Mouse (Mus musculus) stomach, postnatal 0 days (tissue): ENCODE results near the gene Nprl3. TPM values are rescaled to one million over a fixed set of nuclear protein-coding genes. Genes with fewer than 3 reads are reported as not detected.

Experiments used
- ATAC-seq: fragments of 200-750 bp; cut with Nextera tagmentation; 2 replicates; pipeline ENCODE4 v1.8.0; 2017; ENCODE audit not compliant: low FRiP score, low TSS enrichment
- DNase-seq: peaks from one replicate; pipeline ENCODE4 v3.0.0-alpha.2; 2016; ENCODE audit warnings: low spot score
- H3K27ac ChIP-seq: fragments of 300-500 bp; sonication (generic); replicated peaks from 2 replicates; pipeline ENCODE4 v1.5.1; 2014; ENCODE audit warnings: mild to moderate bottlenecking, control low read depth
- H3K27me3 ChIP-seq: fragments of 300-500 bp; sonication (generic); 2 replicates; pipeline ENCODE4 v1.6.1; 2014; ENCODE audit warnings: low read length; ENCODE audit not compliant: control insufficient read depth, insufficient read depth
- H3K36me3 ChIP-seq: fragments of 300-500 bp; sonication (generic); 2 replicates; pipeline ENCODE4 v1.6.1; 2014; ENCODE audit warnings: low read length, mixed read lengths; ENCODE audit not compliant: control insufficient read depth, insufficient read depth
- H3K4me1 ChIP-seq: fragments of 300-500 bp; sonication (generic); replicated peaks from 2 replicates; pipeline ENCODE4 v1.6.1; 2014; ENCODE audit warnings: antibody characterized with exemption; ENCODE audit not compliant: control insufficient read depth, insufficient read depth
- H3K4me2 ChIP-seq: fragments of 300-500 bp; sonication (generic); replicated peaks from 2 replicates; pipeline ENCODE4 v1.6.1; 2014; ENCODE audit warnings: low read depth, mild to moderate bottlenecking, control low read depth, moderate library complexity
- H3K4me3 ChIP-seq: fragments of 300-500 bp; sonication (generic); 2 replicates; pipeline ENCODE4 v1.5.1; 2014; ENCODE audit warnings: low read depth, low read length, control low read depth
- H3K9ac ChIP-seq: fragments of 300-500 bp; sonication (generic); 2 replicates; pipeline ENCODE4 v1.6.1; 2014; ENCODE audit warnings: mild to moderate bottlenecking, low read length, control low read depth, mixed read lengths
- H3K9me3 ChIP-seq: fragments of 300-500 bp; sonication (generic); 2 replicates; pipeline ENCODE4 v1.6.1; 2016; ENCODE audit warnings: low read length; ENCODE audit not compliant: control insufficient read depth
- CTCF ChIP-seq: IDR thresholded peaks from 2 replicates; pipeline ENCODE4 v1.5.1; 2016; ENCODE audit warnings: antibody characterized with exemption, low read depth, mild to moderate bottlenecking, moderate library complexity
- EP300 ChIP-seq: optimal IDR thresholded peaks from 2 replicates; pipeline ENCODE3; 2016; ENCODE audit warnings: antibody characterized with exemption
- WGBS: fragments of 180-500 bp; shearing (Covaris S2); extraction: QIAGEN DNeasy Blood & Tissue Kit; methylation state at CpG from one replicate; pipeline ENCODE4 v1.1.7; 2014; 5-methylcytosine and 5-hydroxymethylcytosine counted together
- polyA plus RNA-seq: library from polyadenylated mRNA; unstranded; fragments of >200 nt; fragmentation: Nextera tagmentation; extraction: Ambion mirVana; gene quantifications from 2 replicates; pipeline ENCODE4 v1.2.1, GENCODE M21; 2015

The Nprl3 gene
- polyA plus RNA-seq, 1 experiment from 2014 or later, result 28.2 TPM

- no peaks in the 10 kb centered on the region for H3K4me1 ChIP-seq
- no peak for ATAC-seq
- H3K9me3 ChIP-seq, result no peaks in the 10 kb centered on the region
- WGBS, result 73% methylated on average over 10 of the region's 10 CpGs
- no peak overlapping the region for H3K9ac ChIP-seq
- DNase-seq, result no peak
- H3K36me3 ChIP-seq, result no peaks in the 10 kb centered on the region
- no peak overlapping the region for H3K4me3 ChIP-seq
- TF ChIP-seq EP300 (no peak), CTCF (no peak)
- H3K27ac ChIP-seq, result no peak overlapping the region
- H3K27me3 ChIP-seq, result no peaks in the 10 kb centered on the region
- H3K4me2 ChIP-seq, result no peak overlapping the region
These were observed 74.4 kb downstream of the Nprl3 start for GRCm38 (mm10) chr11:32193156-32193555.

GRCm38 (mm10) chr11:32190603-32191110 is 76.8 kb downstream of the Nprl3 start:
- DNase-seq (no peak), ATAC-seq (peak; percentile 36; the same call in 1 of the 2 replicates)
- no peak overlapping the region for H3K27ac ChIP-seq
- no peaks in the 10 kb centered on the region for H3K9me3 ChIP-seq
- 76% methylated on average over 13 of the region's 13 CpGs for WGBS
- H3K9ac ChIP-seq, result no peak overlapping the region
- H3K36me3 ChIP-seq, result no peaks in the 10 kb centered on the region
- H3K4me2 ChIP-seq, result no peak overlapping the region
- H3K4me3 ChIP-seq, result no peak overlapping the region
- H3K4me1 ChIP-seq, result no peaks in the 10 kb centered on the region
- no peaks in the 10 kb centered on the region for H3K27me3 ChIP-seq
- TF ChIP-seq CTCF, result no peak
- no peak for TF ChIP-seq EP300

GRCm38 (mm10) chr11:32190119-32190518 is 77.4 kb downstream of the Nprl3 start:
- Histone ChIP-seq H3K9me3 (no peaks in the 10 kb centered on the region), H3K27ac (no peak overlapping the region), H3K36me3 (no peaks in the 10 kb centered on the region), H3K27me3 (no peaks in the 10 kb centered on the region), H3K4me1 (no peaks in the 10 kb centered on the region), H3K4me3 (no peak overlapping the region), H3K9ac (no peak overlapping the region), H3K4me2 (no peak overlapping the region)
- DNase-seq (no peak), ATAC-seq (no peak)
- TF ChIP-seq CTCF, result no peak
- no peak for TF ChIP-seq EP300
- 83% methylated on average over 9 of the region's 9 CpGs for WGBS

GRCm38 (mm10) chr11:32189434-32189833 is 78.1 kb downstream of the Nprl3 start:
- Histone ChIP-seq H3K9me3 (no peaks in the 10 kb centered on the region), H3K4me2 (no peak overlapping the region), H3K27me3 (no peaks in the 10 kb centered on the region), H3K27ac (no peak overlapping the region), H3K36me3 (no peaks in the 10 kb centered on the region), H3K4me1 (no peaks in the 10 kb centered on the region), H3K9ac (no peak overlapping the region), H3K4me3 (no peak overlapping the region)
- no peak for ATAC-seq
- no peak for DNase-seq
- TF ChIP-seq CTCF, result no peak
- TF ChIP-seq EP300, result no peak
- 63% methylated on average over 5 of the region's 5 CpGs for WGBS

- no peaks in the 10 kb centered on the region for H3K9me3 ChIP-seq
- no peak overlapping the region for H3K9ac ChIP-seq
- H3K4me2 ChIP-seq, result no peak overlapping the region
- no peak overlapping the region for H3K4me3 ChIP-seq
- DNase-seq (no peak), ATAC-seq (no peak)
- no peaks in the 10 kb centered on the region for H3K27me3 ChIP-seq
- H3K4me1 ChIP-seq, result no peaks in the 10 kb centered on the region
- no peak for TF ChIP-seq CTCF
- TF ChIP-seq EP300, result no peak
- no peaks in the 10 kb centered on the region for H3K36me3 ChIP-seq
- WGBS, result 80% methylated on average over 12 of the region's 12 CpGs
- H3K27ac ChIP-seq, result no peak overlapping the region
These were observed 78.6 kb downstream of the Nprl3 start for GRCm38 (mm10) chr11:32188881-32189280.

- H3K4me1 ChIP-seq, result no peaks in the 10 kb centered on the region
- no peaks in the 10 kb centered on the region for H3K9me3 ChIP-seq
- no peak overlapping the region for H3K4me2 ChIP-seq
- H3K36me3 ChIP-seq, result no peaks in the 10 kb centered on the region
- H3K27ac ChIP-seq, result no peak overlapping the region
- H3K4me3 ChIP-seq, result no peak overlapping the region
- no peak for ATAC-seq
- no peaks in the 10 kb centered on the region for H3K27me3 ChIP-seq
- WGBS, result 89% methylated on average over 4 of the region's 4 CpGs
- peak; percentile 36 for TF ChIP-seq CTCF
- TF ChIP-seq EP300, result no peak
- H3K9ac ChIP-seq, result no peak overlapping the region
- no peak for DNase-seq
These were observed 80.3 kb downstream of the Nprl3 start for GRCm38 (mm10) chr11:32187256-32187655.
